Mouse (Mus musculus) left cerebral cortex, postnatal 25 days (tissue): ENCODE results near the gene Csrp2. TPM values are rescaled to one million over a fixed set of nuclear protein-coding genes. Genes with fewer than 3 reads are reported as not detected.

Experiments used
- DNase-seq, 2 experiments: peaks; one replicate each; pipeline ENCODE4 v3.0.0; 2022; ENCODE audit warnings: low spot score in 2 of 2, mixed read lengths in 1 of 2
- intact Hi-C: fragments of 180-260 bp; cut with DNase I; formaldehyde crosslinking; loops from one replicate; pipeline ENCODE4 v1.15.1; 2025
- total RNA-seq, 2 experiments: library from RNA; stranded (reverse); gene quantifications; 2 replicates each; pipeline ENCODE4 v1.2.3; 2021

The Csrp2 gene
- total RNA-seq, result 10 to 100 TPM; 11.0 to 12.7 TPM

GRCm38 (mm10) chr10:110919531-110920343 lies at the start of gene Csrp2:
Gene Csrp2 (plus strand): TSS chr10:110919789.
- intact Hi-C loops, result loop anchor here (5.0 kb wide), 2 partner anchors 107 to 127 kb away; no protein-coding TSS in a partner anchor
- DNase-seq, result peak; percentile 47 to 53

GRCm38 (mm10) chr10:110874853-110875252 lies 44.7 kb upstream of the Csrp2 start:
- DNase-seq, result peak in 1 of 2 experiments; percentile 22
- intact Hi-C loops, result no loop called here

- intact Hi-C loops, result no loop called here
- no peak for DNase-seq
Observed at GRCm38 (mm10) chr10:110876956-110877355, 42.6 kb upstream of the Csrp2 start.

GRCm38 (mm10) chr10:110877851-110878250 lies 41.7 kb upstream of the Csrp2 start:
- intact Hi-C loops, result no loop called here
- no peak for DNase-seq

GRCm38 (mm10) chr10:110878641-110879040 lies 40.9 kb upstream of the Csrp2 start:
- intact Hi-C loops, result no loop called here

GRCm38 (mm10) chr10:110879426-110880066 lies 40.0 kb upstream of the Csrp2 start:
- no peak for DNase-seq
- intact Hi-C loops, result no loop called here

More at GRCm38 (mm10) chr10:110878641-110879040, 40.9 kb upstream of the Csrp2 start:
- DNase-seq, result no peak

- DNase-seq, result no peak
- intact Hi-C loops, result no loop called here
Observed at GRCm38 (mm10) chr10:110881346-110881745, 38.2 kb upstream of the Csrp2 start.

GRCm38 (mm10) chr10:110882701-110883100 lies 36.9 kb upstream of the Csrp2 start:
- no peak for DNase-seq
- intact Hi-C loops, result no loop called here

GRCm38 (mm10) chr10:110890656-110891272 lies 28.8 kb upstream of the Csrp2 start:
- intact Hi-C loops, result no loop called here
- DNase-seq, result no peak

- DNase-seq, result no peak
- intact Hi-C loops, result no loop called here
Observed at GRCm38 (mm10) chr10:110899744-110900501, 19.7 kb upstream of the Csrp2 start.

GRCm38 (mm10) chr10:110903862-110904261 lies 15.7 kb upstream of the Csrp2 start:
- no peak for DNase-seq
- intact Hi-C loops, result no loop called here

GRCm38 (mm10) chr10:110916666-110917344 lies 2.8 kb upstream of the Csrp2 start:
- DNase-seq, result no peak
- intact Hi-C loops, result loop anchor here (5.0 kb wide), 1 partner anchor 105 kb away; no protein-coding TSS in a partner anchor

- intact Hi-C loops, result loop anchor here (5.0 kb wide), 1 partner anchor 105 kb away; no protein-coding TSS in a partner anchor
Observed at GRCm38 (mm10) chr10:110917521-110917920, 2.1 kb upstream of the Csrp2 start.

GRCm38 (mm10) chr10:110918414-110919391 lies 886 bp upstream of the Csrp2 start:
- DNase-seq, result no peak
- intact Hi-C loops, result loop anchor here (5.0 kb wide), 1 partner anchor 106 kb away; no protein-coding TSS in a partner anchor

More at GRCm38 (mm10) chr10:110917521-110917920, 2.1 kb upstream of the Csrp2 start:
- no peak for DNase-seq

GRCm38 (mm10) chr10:110920368-110920950 lies 870 bp downstream of the Csrp2 start:
- intact Hi-C loops, result loop anchor here (5.0 kb wide), 1 partner anchor 128 kb away; no protein-coding TSS in a partner anchor
- no peak for DNase-seq

GRCm38 (mm10) chr10:110921890-110922289 lies 2.3 kb downstream of the Csrp2 start:
- DNase-seq, result no peak
- intact Hi-C loops, result loop anchor here (5.0 kb wide), 1 partner anchor 130 kb away; no protein-coding TSS in a partner anchor

GRCm38 (mm10) chr10:110922612-110923011 lies 3.0 kb downstream of the Csrp2 start:
- no peak for DNase-seq
- intact Hi-C loops, result loop anchor here (5.0 kb wide), 1 partner anchor 130 kb away; no protein-coding TSS in a partner anchor
